Mouse (Mus musculus): ENCODE results near the gene Tet3.

Tet3 gene

DNA sequence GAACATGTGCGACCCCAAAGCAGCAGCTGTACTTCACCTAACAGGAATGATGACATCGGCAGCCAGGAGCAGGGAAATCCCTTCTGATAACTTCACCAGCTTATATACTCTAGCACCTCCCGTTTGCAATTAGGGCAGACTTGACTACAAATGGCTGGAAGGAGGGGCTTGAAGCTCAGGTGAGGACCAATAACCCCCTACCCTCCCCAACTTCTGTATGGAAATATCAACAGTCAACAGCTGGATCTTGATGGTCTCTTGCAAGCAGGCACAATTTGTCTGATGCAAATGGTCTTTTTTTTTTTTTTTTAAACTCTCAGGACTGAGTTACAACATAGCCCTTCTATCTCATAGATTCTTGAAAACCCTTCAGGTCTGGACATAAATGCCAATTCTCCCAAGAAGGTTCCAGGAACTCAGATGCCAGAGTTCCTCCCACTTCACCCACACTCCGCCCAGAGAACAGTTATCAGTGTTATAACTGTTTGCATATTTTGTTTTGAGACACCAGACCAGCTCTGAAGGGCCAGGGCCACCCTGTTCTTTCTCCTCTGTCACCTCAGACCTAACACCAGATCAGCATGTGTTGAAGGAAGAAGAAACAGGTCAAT is at the start of gene Tet3:
Gene Tet3, minus strand, starts transcription at position 51 of the 611 bp plus-strand sequence.
- DNase-seq (ENCODE audit: inconsistent ontology term): no peak

DNA sequence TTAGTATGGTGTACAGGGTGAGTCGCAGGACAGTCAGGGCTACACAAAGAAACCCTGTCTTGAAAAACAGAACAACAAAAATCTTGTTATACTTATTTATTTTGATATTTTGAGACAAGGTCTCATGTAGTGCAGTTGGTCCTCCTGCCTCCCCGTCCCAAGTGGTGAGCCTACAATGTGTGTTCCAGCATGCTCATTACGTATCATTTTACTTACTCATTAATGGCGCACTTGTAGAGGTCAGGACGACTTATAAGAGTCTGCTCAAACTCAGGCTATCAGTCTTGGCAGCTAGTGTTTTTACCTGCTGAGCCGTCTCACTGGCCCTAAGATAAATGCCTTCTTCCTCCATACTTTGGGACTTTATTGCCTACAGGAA is 48.3 kb upstream of the Tet3 start:
- no peak for DNase-seq (ENCODE audit: inconsistent ontology term)

DNA sequence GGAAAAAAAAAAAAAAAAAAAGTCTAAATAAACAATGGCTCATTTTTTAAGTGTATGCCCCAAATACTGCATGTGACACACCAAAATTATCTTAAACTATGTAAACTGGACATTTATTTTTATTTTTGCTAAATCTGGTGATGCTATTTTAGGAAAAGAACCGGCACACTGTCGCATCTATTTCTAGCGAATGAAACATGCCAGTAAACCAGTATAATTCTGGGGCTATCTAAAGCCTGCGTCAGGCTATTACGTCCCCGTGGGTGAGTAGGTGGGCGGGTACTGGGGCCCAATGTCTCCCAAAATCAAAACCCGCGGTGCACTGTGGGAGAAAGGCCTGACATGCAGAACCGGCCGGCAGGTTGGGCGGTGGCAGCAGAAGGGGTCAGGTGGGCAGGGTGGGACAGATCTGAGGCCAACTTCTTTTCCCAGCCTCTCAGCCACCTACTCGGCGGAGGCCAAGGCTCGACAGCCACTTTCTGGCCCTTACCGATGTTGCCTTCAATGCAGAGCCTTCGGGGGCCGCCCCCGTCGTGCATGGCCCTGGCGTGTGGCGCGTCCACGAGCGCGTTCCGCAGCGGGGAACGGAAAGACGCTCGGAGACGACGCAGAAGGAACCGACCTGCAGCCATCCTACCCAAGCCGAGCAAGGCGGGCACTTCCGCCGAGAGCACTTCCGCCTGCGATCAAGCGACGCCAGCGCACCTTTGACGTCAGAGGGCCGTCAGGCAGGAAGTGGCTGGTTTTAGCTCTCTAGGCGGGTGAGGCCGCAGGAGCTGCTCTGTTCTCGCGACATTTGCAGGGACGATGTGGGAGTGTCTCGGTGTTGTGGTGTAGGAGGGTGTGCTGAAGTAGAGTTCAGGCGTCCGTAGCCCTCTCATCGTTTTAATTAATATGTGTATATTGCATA is 47.6 kb upstream of the Tet3 start, which contains the start of gene Dguok:
Gene Dguok, minus strand, starts transcription at position 712 of the 910 bp plus-strand sequence.
- peak; percentile 94 for DNase-seq (ENCODE audit: inconsistent ontology term)

DNA sequence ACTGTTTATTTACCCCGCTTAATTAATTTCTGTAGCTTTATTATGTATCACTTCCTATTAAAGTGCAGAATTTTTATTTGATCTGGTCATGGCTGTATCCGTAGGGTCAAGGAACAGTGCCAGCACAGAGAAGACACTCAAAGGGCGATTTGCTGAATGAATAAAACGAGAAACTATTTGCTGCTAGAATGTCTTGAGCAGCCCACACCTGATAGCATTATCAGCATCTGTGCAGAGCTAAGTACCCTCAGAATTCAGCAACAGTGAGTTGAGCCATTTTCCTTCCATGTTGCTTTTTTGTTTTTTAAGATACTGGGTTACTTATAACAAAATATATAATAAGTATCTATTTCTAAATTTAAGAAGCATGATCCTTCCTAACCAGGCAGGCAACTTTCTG is 46.7 kb upstream of the Tet3 start:
- no peak for DNase-seq (ENCODE audit: inconsistent ontology term)

DNA sequence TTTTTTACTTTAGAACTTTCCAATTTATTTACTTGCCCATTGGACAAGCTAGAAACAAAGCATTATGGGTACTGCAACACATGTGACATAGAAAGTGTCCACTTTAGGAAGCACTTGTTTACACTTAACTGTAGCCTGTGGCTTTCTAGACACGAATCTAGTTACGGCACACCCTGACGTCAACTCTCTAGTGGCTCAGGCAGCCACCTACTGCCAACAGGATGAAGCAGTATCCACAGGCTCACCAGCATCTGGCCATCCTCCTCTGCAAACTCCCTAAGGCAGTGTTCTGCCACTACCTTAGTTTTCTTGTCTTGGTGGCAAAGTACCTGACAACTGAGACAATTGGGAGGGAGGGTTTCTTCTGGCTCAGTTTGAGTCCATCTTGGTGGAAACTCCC is 44.5 kb upstream of the Tet3 start:
- DNase-seq (ENCODE audit: inconsistent ontology term): no peak

DNA sequence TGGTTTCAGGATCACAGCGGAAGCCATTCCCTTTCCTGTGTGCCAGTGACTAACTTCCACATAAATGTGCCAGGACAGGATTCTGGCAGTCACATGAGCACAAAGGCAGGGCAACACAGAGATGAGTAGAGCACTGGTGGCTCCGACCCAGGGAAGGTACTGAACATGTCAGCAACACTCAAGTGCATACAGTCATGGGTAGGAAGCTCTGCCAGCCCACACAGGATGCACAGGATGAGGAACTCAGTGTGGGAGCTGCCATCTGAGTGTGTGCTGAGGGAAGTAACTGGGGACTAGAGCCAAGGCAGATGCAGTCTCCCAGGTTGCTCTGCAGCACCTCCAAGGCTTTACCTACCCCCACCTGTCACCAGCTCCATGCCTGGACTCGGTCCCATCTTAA is 43.8 kb upstream of the Tet3 start:
- DNase-seq (ENCODE audit: inconsistent ontology term): no peak

DNA sequence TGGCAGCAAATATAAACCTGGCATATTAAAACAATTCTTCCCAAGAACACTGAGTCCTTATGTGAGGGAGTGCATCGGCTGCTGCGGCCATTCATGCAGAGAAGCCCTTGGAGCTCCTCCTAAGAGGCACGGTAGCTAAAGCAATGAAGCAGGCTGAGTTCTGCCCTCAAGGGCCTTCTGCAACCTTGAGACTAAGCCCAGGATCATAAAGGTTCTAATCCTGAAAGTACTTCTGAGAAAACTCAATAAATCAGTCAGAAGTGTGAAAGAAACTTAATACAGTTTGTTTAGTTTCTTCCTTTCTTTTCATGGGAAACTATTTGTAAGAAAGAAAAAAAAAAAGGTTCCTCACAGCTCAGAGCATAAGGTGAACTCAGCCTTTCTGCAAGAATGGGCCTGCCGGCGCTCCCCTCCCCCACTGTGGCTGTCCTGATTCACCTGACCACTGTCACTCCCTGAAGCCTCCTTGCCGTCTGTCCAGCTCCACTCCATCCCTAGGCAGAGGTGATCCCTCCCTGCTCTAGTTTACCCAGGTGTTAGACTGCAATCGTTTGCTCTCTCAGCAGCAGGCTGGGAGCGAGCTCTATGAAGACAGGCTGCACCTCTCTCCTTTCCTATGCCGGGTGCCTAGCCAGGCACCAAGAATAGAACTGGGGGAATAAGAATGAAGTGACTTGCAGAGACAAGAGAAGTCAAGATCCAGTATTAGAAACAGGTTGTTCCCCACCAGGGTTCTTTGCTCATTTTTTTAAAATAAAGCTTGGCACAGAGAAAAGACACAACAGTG is 42.8 kb upstream of the Tet3 start:
- DNase-seq (ENCODE audit: inconsistent ontology term): no peak

DNA sequence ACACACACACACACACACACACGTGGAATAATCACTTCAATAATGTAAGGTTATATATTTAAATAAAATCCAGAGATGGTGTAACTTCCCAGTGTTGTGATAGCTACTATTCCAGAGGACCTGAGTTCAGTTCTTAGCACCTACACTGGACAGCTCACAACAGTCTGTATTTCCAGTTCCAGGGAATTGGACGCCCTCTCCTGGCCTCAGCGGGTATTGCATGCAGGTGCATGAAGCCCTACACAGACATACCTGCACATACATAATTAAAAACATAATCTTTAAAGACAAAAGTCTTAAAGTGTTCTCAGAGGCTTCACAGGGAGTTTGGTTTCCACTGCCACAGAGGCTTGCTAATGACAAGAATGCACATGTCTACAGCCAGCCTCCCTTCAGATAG is 41.6 kb upstream of the Tet3 start:
- no peak for DNase-seq (ENCODE audit: inconsistent ontology term)

DNA sequence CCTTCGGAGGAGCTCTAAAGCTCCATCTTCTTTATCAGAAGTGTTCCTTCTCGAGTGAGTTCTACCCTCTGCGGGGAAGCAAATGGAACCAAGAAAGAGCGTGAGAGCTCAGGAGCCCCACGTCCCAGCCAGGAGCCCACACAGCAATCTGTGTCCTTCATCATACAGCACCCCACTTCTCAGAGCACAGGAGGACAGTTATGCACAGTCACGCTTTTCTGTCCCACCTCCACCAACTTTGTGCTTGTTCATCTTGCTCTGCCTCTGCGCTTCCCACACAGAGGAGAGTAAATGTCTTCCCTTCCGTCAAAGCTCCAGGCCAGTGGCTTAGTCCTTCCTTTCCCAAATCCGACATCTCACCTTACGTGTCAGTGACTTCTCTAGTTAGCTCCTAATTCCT is 40.2 kb upstream of the Tet3 start:
- no peak for DNase-seq (ENCODE audit: inconsistent ontology term)

DNA sequence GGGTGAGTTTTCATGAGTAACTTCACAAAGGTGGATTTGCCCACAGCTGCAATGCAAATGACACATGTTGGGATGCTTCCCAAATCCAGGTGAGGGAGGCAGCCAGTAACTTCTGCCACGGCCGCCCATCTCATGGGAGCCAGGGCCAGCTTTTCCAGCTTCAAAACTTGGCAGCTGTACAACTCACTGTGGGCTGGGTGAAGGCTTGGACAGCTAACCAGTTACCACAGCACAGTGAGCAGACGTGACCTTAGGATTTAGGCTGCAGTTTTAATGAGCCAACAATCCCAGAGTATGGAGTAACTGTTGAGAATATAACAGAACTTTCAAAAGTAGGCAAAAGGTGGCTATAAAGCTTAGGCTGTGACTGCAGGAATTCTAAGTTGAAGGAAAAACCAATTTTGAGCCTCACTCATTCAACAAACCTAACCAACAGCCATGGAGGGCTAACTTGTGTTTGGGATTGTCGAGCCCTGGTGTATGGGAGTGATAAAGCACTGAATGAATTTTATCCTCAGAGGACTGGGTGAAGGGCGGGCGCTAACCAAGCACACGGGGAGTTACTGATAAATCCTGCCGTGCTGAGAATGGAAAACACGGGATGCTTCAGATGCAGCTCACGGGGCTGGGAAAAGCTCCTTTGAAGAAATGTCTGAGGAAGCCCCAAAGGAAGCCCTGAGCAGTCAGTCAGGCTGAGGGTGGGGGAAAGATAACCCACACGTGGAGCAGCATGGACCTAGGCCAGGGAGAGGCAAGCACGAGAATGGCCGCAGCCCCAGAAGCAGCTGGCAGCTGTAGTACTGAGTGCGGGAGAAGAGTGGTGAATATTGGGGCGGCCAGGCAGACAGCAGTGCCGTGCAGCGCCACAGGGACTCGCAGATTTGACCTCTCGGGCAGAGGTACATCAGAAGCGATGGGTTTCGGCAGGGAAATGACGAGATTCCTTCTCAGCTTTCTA is 38.1 kb upstream of the Tet3 start:
- DNase-seq (ENCODE audit: inconsistent ontology term): peak; percentile 80

DNA sequence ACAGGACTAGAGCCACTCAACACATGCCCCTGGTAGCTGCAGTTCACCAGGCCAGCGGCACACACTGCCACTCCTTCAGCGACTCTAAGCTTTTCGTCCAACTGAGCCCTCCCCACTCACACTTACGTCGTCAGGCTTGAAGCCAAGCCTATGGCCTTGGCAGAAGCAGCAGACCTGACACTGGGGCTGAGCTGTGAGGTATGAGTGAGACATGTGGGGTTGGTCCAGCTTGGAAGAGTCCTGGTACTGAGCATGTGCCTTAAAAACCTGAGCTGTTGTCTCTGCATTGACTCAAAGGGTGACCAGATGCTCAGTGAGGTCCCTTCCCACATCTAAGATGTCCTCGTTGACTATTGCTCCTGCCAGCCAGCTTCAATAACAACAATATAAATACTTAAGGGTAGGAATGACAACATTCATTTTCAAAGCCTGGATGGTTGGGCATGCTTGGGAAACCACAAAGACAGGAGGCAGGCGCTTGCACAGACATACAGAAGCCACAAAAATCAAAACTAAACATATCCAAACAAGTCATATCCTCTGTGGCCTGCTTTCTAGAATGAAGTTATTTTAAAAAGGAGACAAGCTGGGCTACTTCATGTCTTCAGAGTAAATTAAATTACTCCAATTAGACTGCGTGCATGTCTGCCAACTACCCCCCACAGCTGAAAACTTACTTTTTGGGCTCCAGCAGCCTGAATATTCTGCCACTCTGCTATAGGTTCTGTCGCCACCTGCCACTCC is 37.3 kb upstream of the Tet3 start:
- DNase-seq (ENCODE audit: inconsistent ontology term): peak; percentile 85

DNA sequence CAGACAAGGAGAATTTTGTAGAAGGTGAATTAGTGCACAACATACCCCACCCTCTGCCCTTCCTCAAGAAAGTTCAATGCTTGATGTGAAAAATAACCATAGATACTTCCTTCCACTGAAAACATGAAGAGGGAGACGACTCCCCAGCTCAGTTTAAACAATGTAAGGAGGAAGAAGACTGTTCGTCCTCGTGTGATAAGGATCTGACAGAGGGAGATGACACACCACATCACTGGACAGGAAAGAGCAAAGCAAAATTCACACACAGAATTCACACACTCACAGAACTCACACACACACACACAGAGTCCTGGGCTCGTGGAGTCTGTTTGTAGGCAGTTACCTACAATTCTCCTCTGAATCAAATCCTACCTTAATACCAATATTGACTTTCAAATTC is 31.7 kb upstream of the Tet3 start:
- no peak for DNase-seq (ENCODE audit: inconsistent ontology term)

DNA sequence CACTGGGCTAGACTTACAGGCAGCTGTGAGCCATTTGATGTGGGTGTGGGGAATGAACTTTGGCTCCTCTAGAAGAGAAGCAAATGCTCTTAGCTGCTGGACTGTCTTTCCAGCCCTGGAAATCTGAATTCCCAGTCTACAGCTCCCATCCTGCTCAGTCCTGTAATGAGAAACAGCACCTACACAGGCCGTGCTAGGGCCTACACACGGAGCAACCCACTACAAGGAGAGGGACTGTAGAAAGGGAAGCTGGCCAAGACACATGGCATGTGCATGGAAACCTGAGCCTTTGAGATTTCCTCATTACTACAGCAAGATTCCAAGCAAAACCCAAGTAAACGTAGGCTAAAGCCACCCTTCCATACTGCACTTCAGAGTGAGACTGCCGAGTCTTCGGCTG is 29.3 kb upstream of the Tet3 start:
- no peak for DNase-seq (ENCODE audit: inconsistent ontology term)

DNA sequence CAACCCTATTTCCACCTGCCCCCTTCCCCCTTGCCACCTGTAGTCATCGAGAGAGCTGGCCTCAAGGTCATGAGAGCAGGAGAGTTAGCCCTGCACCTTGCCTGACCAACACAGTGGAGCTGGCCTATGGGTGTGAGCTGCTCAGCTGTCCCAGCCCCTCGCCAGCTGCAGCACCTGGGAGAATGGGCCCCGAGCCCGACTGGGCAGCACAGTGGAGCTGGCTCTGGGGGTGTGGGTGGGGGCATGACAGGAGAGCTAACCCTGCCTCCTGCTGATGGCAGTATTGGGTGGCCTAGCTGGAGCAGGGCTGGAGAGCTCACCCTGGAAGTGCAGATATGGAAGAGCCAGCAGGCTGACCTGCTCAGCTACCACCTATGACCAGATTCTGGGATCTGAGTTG is 28.4 kb upstream of the Tet3 start:
- no peak for DNase-seq (ENCODE audit: inconsistent ontology term)

DNA sequence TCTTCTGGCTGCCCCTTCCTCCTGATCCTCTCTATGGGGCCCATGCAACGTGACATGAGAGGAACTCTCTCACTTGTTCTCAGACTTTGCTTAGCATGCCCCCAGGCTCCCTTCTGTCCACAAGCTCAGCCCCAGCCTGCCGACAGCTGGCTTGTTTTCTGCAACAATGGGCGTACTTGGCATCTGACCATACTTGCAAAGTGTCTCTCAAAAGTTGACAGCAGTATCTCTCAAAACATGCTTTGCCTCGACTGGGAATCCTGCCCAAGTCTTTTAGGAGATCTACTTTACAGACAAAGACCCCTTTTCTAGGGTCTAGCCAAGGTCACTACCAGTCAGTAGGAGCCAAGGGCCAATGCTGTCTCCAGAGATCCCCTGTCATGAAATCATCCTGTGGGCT is 27.0 kb upstream of the Tet3 start:
- DNase-seq (ENCODE audit: inconsistent ontology term): peak; percentile 16

DNA sequence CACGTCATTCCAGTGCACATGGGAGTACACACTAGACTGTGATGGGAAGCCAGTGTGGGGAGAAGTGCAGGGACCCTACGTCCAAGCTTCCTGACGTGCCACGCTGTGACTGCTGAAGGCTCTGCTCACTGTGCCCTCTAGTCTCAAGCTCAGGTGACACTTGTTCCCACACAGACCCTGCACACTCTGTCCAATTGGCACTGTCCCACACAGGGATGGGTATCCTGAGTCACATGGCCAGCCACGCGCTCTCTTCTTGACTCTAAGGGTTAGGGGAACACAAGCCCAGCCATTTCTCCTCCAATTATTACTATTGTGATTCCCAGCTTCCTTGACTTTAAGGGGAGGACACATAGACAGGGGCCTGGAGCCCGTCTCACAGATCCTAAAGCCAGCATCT is 24.9 kb upstream of the Tet3 start:
- no peak for DNase-seq (ENCODE audit: inconsistent ontology term)

DNA sequence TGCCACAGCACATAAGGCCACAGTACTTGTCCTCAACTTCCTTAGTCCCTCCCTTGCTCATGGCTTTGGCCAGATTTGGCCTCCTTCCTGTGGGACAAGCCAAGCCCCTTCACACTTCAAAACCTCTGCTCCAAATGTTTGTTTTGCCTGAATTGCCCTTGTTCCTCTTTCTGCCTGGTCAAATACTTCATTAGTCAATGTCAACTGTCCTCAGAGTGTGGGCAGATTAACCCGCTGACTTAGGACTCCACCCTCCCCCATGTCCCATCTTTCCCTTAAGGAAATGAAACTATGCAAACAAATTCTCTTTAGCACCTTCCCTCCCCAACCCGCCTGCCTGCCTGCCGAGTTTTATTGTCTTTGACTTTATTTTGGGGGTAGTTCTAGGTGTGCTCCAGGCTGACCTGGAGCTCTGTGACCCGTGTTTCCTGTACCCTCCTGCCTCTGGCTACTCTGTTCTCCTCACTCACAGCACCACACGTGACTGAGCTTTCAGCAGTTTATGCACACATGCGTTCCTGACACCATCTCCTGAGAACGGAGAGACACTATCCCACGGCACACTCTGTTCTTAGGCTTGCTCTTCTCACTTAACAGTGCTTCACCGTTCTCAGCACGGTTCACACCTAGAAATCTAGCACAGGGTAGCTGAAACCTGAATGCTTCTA is 23.7 kb upstream of the Tet3 start:
- no peak for DNase-seq (ENCODE audit: inconsistent ontology term)

DNA sequence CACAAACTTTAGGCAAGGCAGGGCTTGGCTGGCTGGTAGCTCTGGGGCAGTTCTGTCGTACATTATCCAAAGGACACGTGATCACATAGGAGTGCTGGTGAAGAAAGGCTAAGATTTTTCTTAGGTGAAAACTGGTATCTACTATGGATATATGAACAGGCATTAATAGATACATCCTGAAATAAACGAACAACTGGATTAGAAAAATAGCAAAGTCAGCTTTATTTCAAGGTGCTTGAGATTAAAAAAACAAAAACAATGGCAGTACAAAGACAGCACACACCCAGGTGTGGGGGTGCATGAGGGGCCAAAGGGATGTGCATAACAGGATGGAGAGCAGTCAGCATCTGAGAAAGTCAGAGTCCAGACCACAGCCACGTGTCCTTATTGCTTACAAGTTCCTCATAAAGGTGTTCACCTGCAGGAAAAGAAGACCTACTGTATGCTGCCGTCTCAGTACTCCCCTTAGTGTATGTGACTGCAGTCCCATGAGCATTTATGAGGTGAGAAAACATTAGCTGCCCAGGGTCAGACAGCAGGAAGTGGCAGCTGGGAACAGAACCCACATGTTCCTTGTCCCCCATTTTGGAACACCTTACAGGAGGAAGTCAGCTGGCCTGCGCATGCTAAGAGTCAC is 21.3 kb upstream of the Tet3 start:
- DNase-seq (ENCODE audit: inconsistent ontology term): no peak

DNA sequence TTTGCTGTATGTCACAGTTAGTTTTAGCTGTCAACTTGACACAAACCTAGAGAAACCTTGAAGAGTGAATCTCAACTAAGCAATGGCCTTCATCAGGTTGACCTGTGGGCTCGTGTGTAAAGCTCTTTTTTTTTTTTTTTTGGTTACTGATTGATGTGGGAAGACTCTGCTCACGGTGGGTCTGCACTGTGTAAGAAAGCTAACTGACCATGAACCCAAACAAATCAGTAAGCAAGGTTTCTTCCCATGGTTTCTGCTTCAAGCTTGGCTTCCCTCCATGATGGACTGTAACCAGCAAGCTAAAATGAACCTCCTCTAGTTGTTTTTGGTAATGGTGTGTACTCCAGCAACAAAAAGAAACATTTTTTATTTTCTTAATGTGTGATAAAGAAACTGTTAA is 20.3 kb upstream of the Tet3 start:
- DNase-seq (ENCODE audit: inconsistent ontology term): no peak

DNA sequence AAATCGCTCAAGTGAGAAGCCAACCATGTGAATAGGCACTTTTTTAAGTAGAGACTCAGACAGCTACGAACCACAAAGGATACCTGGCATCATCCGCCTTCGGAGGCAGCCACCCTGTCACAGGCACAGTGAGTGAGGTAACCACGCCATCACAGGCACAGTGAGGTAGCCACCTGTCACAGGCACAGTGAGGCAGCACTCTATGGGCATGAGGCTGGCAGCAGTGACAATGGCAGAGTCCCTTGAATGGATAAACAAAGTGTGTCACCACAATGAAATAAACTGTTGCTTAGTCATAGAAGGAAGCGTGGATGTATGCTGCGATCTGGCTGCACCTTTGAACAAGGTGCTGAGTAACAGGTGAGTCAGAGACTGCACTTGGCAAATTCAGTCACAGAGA is 19.7 kb upstream of the Tet3 start:
- DNase-seq (ENCODE audit: inconsistent ontology term): no peak

Data from Muller cell, postnatal 12 days (primary cell).